Mouse (Mus musculus) right cerebral cortex, postnatal 10 days (tissue): ENCODE measurements around the gene Mtrf1.
"Not testable (repeated sequence)": the region's sequence is repeated elsewhere in the genome, so short reads cannot be mapped to it uniquely, and the experiment has no call there.

Source experiments
- DNase-seq, 2 experiments: peaks; one replicate each; pipeline ENCODE4 v3.0.0; 2021; ENCODE audit warnings: low spot score in 2 of 2

The Mtrf1 gene

DNA sequence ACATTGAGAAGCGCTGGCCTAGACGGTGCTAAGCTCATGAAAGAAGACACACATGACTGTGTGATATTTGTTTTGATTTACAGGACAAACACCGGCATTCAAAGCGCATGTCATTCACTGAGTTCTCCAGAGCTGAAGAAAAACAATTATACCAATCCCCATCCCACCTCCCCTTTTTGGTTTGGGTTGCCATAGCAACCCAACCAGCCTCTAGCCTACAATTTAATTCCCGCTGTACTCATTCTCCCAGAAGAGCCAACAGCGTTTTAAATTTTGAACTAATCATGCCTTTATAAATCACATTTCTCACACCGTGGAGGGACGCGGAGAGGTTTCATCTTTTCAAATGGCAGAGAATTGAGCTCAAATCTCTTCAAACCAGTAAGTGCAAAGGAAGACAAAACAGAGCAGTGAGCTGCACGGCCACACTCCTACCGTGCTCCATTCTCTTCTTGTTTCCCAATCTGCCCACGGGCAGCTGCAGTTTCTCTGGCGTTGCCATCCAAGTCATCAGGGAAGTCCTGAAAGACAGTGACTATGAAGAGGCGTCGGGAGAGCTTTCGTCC lies 47.6 kb downstream of the Mtrf1 start:
- DNase-seq = peak; percentile 52 to 79

DNA sequence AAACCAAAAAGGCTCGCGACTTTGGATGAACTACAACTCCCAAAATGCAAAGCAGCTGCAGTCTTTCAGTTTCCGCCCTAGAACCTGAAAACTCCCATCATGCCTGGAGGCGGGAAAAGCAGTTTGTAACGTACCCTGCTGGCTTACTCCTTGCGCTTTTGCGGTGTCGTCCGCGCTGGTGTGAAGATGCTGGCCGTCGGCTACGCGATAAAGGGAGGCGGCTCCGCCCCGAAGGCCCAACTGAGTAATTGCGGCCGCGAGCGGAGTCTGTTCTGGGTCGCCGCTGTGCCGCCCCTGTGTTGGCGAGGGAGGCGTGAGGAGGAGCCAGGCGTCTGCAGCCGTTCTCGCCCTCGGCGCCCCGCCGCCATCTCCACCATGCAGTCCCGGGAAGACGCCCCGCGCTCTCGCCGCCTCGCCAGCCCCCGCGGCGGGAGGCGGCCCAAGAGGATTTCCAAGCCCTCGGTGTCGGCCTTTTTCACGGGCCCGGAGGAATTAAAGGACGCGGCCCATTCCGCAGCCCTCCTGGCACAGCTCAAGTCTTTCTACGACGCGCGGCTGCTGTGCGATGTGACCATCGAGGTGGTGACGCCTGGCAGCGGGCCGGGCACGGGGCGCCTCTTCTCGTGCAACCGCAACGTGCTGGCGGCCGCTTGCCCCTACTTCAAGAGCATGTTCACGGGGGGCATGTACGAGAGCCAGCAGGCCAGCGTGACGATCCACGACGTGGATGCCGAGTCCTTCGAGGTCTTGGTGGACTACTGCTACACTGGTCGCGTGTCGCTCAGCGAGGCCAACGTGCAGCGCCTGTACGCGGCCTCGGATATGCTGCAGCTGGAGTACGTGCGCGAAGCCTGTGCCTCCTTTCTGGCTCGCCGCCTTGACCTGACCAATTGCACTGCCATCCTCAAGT lies 54.4 kb downstream of the Mtrf1 start, which contains the start of gene Kbtbd6:
TSS of gene Kbtbd6 (plus strand) at position 155 of the 910 bp plus-strand sequence.
- DNase-seq = peak; percentile 87 to 89

DNA sequence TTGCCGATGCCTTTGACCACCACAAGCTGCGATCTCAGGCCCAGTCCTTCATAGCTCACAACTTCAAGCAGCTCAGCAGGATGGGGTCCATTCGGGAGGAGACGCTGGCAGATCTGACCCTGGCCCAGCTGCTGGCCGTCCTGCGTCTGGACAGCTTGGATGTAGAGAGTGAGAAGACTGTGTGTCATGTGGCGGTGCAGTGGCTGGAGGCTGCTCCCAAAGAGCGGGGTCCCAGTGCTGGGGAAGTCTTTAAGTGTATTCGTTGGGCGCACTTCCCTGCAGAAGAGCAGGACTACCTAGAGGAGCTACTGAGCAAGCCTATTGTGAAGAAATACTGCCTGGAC lies 55.0 kb downstream of the Mtrf1 start:
- DNase-seq = not testable (repeated sequence)

DNA sequence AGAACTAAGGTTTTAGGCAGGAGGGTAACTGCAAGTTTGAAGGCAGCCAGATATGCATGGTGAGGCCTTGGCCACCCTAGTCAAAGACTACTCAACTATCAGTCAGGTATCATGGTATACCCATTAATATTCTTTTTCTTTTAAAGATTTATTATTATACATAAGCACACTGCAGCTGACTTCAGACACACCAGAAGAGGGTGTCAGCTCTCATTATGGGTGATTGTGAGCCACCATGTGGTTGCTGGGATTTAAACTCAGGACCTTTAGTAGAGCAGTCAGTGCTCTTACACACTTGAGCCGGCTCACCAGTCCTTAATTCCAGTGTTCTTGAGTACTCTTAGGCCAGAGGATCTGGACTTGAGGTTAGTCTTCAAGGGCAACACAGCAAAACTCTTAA lies 62.8 kb downstream of the Mtrf1 start:
- DNase-seq = no peak

DNA sequence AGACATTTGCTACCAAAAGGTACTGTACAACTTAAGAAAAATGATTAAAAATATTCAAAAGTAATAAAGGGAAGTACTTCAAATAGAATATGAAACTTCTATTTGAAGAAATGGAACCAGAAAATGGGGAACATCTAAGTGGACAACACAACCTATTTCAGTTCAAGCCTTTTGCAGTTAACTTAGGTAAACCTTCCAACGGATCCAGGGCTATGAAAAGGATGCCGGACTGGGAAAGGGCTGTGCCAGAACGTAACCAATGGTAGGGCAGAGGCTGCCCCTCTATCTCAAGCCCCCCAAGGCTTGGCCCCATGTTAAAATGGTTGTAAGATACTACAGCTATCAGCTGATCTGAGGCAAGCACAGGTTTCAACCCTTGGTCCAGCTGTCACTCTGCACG lies 63.4 kb downstream of the Mtrf1 start:
- DNase-seq = peak in 1 of 2 experiments; percentile 11

DNA sequence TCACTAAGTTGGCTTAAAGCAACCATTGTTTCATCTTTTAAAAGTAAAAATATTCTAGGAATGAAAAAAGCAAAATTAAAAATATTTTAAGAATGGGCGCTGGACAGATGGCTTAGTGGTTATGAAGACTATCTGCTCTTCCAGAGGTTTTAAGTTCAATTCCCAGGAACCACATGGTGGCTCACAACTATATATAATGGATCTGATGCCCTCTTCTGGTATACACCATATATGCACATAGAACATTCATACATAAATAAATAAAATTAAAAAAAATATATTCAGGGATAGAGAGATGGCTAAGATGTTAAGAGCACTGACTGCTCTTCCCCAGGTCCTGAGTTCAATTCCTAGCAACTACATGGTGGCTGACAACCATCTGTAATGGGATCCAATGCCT lies 68.1 kb downstream of the Mtrf1 start:
- no peak for DNase-seq

DNA sequence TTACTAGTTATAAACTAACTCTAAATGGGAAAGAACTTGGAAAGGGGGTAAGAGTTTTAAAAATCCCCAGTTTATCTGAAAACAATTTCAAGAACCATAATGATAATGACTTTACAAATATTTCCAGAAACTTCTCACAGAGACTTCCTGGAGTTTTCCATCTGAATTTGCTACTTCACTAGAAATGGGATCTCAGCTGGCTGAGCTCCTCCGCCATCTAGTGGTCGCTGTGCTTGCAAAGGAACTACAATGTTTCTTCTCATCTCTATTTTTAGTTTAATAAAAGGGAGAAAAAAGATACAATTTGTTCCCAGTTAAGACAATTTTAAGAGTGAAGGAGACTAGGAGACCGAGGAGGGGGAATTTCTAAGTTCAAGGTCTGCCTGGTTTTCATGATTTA lies 70.0 kb downstream of the Mtrf1 start:
- peak; percentile 67 to 81 for DNase-seq
